Mouse (Mus musculus) megakaryocyte, adult 5-6 weeks (primary cell): Measurements from ENCODE around the gene Gm10130. TPM values are rescaled to one million over a fixed set of nuclear protein-coding genes. Genes with fewer than 3 reads are reported as not detected.
"Not testable (repeated sequence)": the region's sequence is repeated elsewhere in the genome, so short reads cannot be mapped to it uniquely, and the experiment has no call there.

Experiments
- ATAC-seq: 2 replicates; pipeline ENCODE4 v1.8.0; 2016; ENCODE audit warnings: mild to moderate bottlenecking, inconsistent platforms; ENCODE audit not compliant: poor library complexity, severe bottlenecking
- total RNA-seq, 2 experiments: library from RNA; stranded (forward) in 1 of 2; stranded (reverse) in 1 of 2; fragments of 153-499, 151-499 nt in 1 of 2; fragments of 221-1000, 200-1000 nt in 1 of 2; gene quantifications; 2 replicates each; pipeline versions ENCODE4 v1.2.3 to v1.2.4; 2015 to 2017

The Gm10130 gene
- total RNA-seq (2015) (1.7 TPM in 1 of 2 replicates, not detected in the other), total RNA-seq (2017) (1.6 and 2.2 TPM in 2 replicates)

GRCm38 (mm10) chr2:150323402-150323801 lies at the start of gene Gm10130:
Gene Gm10130 (plus strand): TSS chr2:150323702.
- no peak for ATAC-seq

GRCm38 (mm10) chr2:150293669-150294068 lies 29.8 kb upstream of the Gm10130 start:
- ATAC-seq: peak; percentile 52

GRCm38 (mm10) chr2:150299096-150299495 lies 24.4 kb upstream of the Gm10130 start:
- no peak for ATAC-seq

GRCm38 (mm10) chr2:150307183-150307773 lies 16.2 kb upstream of the Gm10130 start:
- peak; percentile 53 for ATAC-seq

- peak; percentile 84 for ATAC-seq
These were observed 12.3 kb upstream of the Gm10130 start for GRCm38 (mm10) chr2:150310952-150311884.

- no peak for ATAC-seq
These were observed 7.4 kb upstream of the Gm10130 start for GRCm38 (mm10) chr2:150316140-150316539.

GRCm38 (mm10) chr2:150318973-150319372 lies 4.5 kb upstream of the Gm10130 start:
- peak; percentile 15; the same call in 1 of the 2 replicates for ATAC-seq

GRCm38 (mm10) chr2:150357136-150357535 lies 33.6 kb downstream of the Gm10130 start:
- not testable (repeated sequence) for ATAC-seq

- ATAC-seq: peak; percentile 95
These were observed 38.8 kb downstream of the Gm10130 start, which contains the start of gene 3300002I08Rik for GRCm38 (mm10) chr2:150362113-150362877. Gene 3300002I08Rik (minus strand): TSS chr2:150362765.

- peak; percentile 77 for ATAC-seq
These were observed 39.4 kb downstream of the Gm10130 start for GRCm38 (mm10) chr2:150362878-150363229.

GRCm38 (mm10) chr2:150385553-150386106 lies 62.1 kb downstream of the Gm10130 start:
- ATAC-seq: peak; percentile 27; the same call in 1 of the 2 replicates

- no peak for ATAC-seq
These were observed 66.7 kb downstream of the Gm10130 start for GRCm38 (mm10) chr2:150390198-150390597.

GRCm38 (mm10) chr2:150412146-150412545 lies 88.6 kb downstream of the Gm10130 start:
- not testable (repeated sequence) for ATAC-seq

Other genes with a start within 250 kb of the Gm10130 start
- 18.4 and 25.2 TPM in 2 replicates for gene Zfp120, start 187.0 kb upstream of the Gm10130 start, total RNA-seq (2015)
- gene Zfp120, start 187.0 kb upstream of the Gm10130 start, total RNA-seq (2017): 31.3 and 42.7 TPM in 2 replicates
- not detected in 2 replicates for gene Gm10770, start 144.0 kb upstream of the Gm10130 start, total RNA-seq (2015)
- not detected in 2 replicates for gene Gm10770, start 144.0 kb upstream of the Gm10130 start, total RNA-seq (2017)
- gene Gm14139, start 141.9 kb upstream of the Gm10130 start, total RNA-seq (2015): not detected in 2 replicates
- gene Gm14139, start 141.9 kb upstream of the Gm10130 start, total RNA-seq (2017): not detected in 2 replicates
- 1.8 and 2.5 TPM in 2 replicates for gene Zfp937, start 105.6 kb upstream of the Gm10130 start, total RNA-seq (2015)
- gene Zfp937, start 105.6 kb upstream of the Gm10130 start, total RNA-seq (2017): 2.2 and 2.8 TPM in 2 replicates
- 2.8 and 4.4 TPM in 2 replicates for gene Gm21994, start 68.1 kb upstream of the Gm10130 start, total RNA-seq (2015)
- gene Gm21994, start 68.1 kb upstream of the Gm10130 start, total RNA-seq (2017): 3.5 and 6.2 TPM in 2 replicates
- not detected in 2 replicates for gene Gm14124, start 66.2 kb upstream of the Gm10130 start, total RNA-seq (2015)
- gene Gm14124, start 66.2 kb upstream of the Gm10130 start, total RNA-seq (2017): not detected in 2 replicates
- gene 3300002I08Rik, start 39.1 kb downstream of the Gm10130 start, total RNA-seq (2015): 2.7 and 5.6 TPM in 2 replicates
- 7.2 and 11.2 TPM in 2 replicates for gene 3300002I08Rik, start 39.1 kb downstream of the Gm10130 start, total RNA-seq (2017)
- 1.9 and 3.3 TPM in 2 replicates for gene Zfp442, start 127.8 kb downstream of the Gm10130 start, total RNA-seq (2015)
- 2.4 and 2.6 TPM in 2 replicates for gene Zfp442, start 127.8 kb downstream of the Gm10130 start, total RNA-seq (2017)
- gene Zfp345, start 161.4 kb downstream of the Gm10130 start, total RNA-seq (2015): not detected in 2 replicates
- 0.20 and 0.22 TPM in 2 replicates for gene Zfp345, start 161.4 kb downstream of the Gm10130 start, total RNA-seq (2017)
- gene Cst7, start 246.7 kb downstream of the Gm10130 start, total RNA-seq (2015): 36.9 and 41.1 TPM in 2 replicates
- 24.5 and 39.6 TPM in 2 replicates for gene Cst7, start 246.7 kb downstream of the Gm10130 start, total RNA-seq (2017)